Mouse (Mus musculus) adipocyte (in vitro differentiated cells): ENCODE measurements at regions not wholly inside any gene's neighbourhood (a gene's known extent, or its start where the extent isn't known, plus 50 kb on each side); places are given as distances from the start of the nearest gene placed in this dataset.

Experiments
- DNase-seq: peaks from one replicate; pipeline ENCODE4 v3.0.0-alpha.2; 2016; ENCODE audit warnings: low spot score

DNA sequence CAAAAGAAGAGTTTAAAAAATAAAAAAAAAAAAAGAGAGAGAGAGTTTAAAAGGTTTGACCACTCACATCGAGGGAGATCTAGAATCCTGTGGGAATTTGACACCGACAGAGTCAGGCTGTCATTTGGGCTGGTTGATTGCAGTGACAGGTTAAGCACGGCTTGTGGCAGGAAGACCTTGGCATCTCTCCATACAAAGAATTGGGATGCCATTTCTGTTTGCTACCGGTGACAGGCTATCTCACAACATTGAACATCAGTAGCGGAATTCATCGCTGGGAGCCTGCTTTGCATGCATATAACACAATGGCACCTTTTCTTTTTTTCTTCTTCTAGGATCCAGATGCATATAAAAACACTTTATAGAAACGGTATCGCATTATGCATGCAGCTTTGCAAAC is 53.7 kb upstream of the Gm26657 start:
- DNase-seq, result no peak

DNA sequence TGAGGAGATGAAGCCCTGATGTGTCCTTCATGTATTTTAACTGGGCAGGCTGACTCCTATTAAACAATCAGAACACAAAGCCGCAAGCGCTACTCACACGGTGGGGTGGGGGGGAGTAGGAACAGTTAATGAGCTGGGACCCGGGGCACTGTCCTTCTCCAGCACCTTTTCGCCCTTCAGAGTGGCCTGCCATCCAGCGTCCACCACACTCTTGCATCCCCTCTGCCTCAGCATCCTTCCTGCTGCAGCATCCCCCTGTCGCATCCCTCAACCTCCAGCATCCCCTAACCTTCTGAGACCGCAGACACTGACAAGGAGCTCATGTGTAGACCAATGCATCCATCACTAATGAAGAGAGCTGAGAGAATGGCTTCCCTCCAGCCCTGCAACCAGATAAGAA is 54.2 kb upstream of the Gm26657 start:
- no peak for DNase-seq

DNA sequence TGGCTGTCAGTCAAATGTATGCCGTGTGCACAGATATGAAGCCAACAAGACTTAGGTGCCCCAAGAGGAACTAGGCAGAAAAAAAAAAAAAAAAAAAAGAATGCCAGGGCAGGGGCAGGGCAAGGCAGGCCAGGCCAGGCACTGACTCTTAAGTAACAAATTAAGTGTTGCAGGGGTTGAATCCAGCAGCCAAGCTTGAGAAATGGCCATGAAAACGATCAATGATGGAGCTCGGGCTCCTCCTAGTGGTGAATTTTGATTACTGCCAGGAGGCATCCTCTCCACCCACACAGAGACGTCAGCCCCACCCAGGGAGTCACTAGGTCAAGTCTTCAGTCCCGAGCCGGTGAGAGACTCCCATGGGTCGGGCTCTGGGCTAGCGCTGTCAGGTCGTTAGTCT is 54.7 kb upstream of the Gm26657 start:
- peak; percentile 96 for DNase-seq

DNA sequence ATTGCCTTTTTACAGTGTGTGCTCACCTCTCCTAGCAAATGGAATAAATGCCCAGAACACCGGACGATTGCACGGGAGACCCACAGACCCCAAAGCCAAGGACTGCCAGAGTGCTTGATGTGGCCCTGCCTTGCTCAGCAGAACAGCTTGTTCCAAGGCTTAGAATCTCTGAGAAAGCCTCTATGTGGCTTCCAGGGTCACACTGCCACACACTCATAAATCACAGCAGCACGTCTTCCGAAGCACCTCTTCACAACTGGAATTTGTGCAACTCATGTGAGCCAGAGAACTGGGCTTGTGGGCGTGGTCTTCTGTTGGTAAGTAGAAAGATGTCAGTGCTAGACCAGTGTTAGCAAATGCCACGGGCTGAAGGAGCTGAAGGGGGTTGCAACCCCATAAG is 55.8 kb upstream of the Gm26657 start:
- DNase-seq, result no peak

DNA sequence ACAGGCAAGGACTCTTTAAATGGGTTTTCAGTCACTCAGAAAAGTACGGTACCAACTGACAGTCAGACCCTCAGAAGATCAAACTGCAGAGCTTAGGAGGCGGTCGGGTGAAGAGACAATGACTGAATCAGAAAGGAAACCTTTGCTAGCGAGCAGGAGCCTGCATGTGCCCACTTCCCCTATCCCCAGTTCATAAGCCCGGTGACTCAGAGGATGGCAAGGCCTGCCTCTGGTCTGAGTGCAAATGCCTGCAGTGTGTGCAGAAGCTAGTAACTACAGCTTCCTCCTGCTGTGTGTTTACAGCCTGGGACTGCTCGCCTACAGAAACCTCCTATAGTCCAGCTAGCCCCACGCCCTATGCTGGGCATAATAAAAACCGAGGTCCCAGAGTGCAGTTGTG is 58.7 kb upstream of the Gm26657 start:
- no peak for DNase-seq

DNA sequence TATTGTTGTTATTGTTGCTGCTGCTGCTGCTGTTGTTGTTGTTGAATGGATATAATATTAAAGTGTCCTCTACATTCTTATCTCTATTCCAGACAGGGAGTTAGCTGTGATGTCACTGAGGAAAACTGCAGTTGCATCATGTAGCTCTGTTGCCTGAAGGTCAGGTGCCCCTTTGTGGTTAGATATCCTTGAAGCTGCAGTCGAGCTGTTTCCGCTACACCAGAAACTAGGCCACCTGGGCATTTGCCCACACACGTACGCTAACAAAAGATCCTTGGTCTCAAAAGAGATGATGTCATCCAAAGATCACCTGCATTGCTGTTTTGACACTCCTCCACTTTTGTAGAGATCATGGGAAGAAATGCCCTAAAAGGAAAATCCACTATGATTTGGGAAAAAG is 66.0 kb upstream of the Gm26657 start:
- no peak for DNase-seq

DNA sequence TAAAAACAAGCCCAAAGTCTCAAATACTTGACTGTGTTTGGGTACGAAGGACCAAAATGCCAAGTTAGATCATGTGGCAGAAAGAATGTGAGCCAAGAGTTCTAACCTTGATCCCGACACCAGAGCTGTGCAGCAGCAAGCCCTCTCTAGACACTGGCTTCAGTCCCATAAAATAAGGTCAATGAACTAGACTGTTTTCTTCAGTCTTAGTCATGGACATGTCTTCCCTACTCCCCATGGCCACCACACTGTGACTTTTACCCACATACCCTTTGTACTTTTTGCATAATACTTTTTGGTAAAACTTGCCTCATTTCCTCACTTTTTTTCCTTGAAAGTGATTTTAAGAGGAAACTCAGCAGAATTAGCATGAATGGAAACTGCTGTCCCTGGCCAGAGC is 74.9 kb upstream of the Gm26657 start:
- DNase-seq, result peak; percentile 76

DNA sequence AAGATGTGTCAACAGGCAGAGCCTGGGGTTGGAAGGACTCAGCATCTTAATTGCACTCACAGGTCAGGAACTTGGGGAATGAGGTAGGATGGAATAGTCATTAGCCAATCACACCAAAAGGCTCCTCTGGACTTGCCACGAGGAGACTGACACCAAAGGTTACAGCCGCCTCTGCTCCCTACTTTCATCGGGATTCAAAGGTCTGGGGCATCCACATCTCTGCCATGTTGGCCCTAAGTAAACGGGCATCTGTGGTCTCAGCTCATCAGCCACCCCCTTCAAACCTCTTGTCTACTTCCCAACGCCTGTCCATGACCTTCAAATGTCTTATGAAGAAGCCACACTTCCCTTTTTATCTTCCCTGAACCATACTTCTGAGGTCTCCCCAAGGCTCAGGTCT is 78.1 kb upstream of the Gm26657 start:
- no peak for DNase-seq

DNA sequence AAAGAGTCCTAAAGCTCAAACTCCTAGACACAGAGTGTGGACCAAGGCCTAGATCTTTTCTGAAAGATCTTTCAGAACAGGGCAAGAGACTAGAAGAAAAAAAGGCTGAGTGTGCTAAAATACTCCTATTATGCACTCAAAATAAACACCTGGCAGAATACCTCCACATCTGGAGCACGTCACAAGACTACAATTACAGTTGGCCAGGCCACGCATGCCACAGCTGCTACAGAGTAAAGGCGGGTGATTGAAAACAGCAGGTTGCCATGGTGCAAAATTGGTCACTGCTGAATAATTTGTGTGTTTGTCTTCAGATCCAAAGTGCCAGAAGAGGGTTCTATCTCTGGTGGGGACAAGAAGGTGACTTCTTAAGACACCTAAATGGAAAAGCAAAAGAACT is 82.8 kb upstream of the Gm26657 start:
- no peak for DNase-seq

DNA sequence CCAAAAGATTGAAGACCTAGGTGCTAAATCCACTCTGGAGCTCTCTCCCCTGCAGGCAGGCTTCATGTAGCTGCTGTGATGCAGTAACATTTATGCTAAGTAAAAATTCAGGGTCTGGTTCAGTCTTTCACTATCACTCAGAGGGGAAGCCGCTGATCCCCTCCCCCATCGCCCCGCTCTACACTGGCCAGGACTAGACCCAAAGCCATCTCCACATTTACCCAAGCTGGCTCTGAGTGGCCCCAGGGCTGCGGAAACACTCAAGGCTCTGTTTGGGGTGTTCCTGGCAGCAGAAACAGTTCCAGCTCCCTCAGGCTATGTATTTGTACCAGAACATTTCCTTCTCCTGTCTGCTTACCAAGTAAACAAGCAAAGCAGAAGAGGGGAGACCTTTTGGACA is 85.5 kb upstream of the Gm26657 start:
- no peak for DNase-seq

DNA sequence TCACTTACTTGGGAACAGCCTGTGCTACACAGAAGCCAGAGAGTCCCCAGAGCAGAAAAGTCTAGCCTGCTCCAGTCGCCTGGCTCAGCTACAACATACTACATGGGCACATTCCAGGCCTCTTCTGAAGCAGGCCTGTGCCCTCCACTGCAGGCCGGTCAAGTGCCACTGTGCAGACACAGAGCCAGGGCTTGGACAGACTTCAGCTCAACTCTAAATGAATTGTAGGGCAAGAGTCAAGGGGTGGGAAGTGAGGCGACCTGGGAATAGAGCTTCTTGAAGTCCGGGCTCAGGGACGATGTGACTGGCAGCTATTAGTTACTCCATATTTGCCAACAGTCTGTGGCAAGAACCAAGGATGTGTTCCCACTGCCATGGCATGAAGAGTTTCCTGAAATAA is 87.1 kb upstream of the Gm26657 start:
- peak; percentile 90 for DNase-seq

DNA sequence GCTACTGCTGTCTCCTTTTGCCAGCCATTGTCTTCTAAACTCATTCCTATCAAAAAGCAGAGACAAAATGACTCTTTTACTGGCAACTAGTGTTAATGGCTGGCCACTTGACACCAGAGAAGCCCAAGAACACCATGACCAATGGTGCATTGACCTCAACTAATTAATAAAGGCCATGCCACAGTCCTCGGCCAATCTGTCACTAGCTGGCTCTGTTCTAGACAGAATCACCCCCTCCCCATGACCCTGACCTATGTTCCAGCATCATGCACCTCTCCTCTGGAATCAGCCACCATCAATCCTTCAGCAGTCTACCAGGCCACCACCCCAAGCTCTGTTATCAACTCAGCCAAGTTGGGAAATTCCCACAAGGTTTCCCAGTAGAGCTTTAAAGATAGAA is 90.1 kb upstream of the Gm26657 start:
- no peak for DNase-seq

DNA sequence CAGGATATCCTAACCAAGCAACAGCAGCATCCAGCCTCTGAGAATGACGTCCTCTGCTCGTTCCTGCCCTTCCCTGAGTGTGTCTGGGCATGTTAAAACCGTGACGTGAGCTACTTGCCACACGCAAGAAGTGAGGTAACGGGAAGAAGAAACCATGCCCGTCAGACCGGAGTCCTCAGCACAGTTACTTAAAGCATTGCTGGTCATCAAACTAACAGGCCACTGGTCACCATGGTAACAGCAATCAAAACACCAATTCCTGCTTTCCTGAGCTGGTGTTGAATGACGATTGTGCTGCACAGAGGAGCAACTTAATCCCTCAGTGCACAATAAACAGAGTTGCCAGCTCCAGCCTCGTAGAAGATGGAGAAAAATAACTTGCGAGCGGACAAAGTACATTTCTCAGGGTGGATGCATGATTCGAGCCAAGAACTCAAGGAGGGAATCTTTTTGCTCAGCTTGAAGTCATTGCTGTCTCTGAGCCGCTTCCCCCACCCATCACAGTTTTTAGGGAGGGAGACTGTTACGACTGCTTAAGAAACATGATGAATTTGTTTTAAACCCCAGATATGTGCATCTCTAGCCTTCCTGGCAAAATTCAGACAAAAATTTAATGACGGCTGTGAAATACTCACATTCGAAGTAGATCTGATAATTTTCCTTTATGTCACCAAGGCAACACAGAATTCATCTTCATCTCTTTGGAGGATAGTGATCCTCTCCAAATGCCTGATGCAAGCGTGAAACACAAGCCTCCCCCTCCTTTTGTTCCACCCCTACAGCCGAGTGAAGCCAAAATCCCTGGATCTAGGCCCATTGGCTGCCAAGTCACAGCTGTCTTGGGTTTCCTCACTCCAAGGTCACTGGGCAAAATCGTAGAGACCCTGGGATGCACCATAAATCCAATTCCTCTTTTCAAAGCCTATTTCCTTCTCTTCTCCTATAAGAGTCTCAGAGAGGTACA is 95.6 kb upstream of the Gm26657 start:
- peak; percentile 23 for DNase-seq

DNA sequence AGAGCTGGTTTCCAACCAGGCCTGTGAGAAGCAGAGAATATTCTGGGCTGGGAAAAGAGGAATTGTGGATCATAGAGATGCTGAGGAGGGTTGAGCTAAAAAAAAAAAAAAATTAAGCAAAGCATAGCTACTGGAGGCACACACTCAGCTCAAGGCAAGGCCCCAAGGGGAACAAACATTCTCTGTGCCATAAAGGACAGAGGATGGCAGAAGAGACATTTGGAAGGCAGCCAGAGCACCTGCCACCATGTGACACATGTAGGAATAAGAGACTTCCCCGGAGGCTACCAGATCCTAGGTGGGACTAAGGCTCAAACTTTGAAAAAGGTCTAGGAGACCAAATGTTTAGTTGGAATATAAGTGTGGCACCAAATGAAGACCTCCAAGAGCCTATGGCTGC is 96.4 kb upstream of the Gm26657 start:
- no peak for DNase-seq

DNA sequence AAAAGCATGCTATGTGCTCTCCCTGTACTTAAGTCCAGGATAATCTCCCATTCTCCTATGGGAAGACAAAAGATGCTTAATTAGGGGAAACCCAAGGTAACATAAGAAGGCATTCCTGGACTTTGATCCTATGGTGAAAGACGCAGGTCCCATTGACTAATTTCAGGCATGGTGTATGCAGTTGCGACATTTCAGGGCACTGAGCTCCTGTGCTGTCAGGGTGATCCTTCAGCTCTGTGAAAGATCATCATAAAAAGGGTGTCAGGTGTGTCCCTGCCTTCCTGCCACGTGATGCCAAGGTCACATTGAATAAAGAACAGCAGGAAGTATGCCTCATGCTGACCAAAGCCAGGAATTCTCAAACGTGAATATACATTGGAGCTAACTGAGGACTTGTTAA is 100.2 kb upstream of the Gm26657 start:
- no peak for DNase-seq

DNA sequence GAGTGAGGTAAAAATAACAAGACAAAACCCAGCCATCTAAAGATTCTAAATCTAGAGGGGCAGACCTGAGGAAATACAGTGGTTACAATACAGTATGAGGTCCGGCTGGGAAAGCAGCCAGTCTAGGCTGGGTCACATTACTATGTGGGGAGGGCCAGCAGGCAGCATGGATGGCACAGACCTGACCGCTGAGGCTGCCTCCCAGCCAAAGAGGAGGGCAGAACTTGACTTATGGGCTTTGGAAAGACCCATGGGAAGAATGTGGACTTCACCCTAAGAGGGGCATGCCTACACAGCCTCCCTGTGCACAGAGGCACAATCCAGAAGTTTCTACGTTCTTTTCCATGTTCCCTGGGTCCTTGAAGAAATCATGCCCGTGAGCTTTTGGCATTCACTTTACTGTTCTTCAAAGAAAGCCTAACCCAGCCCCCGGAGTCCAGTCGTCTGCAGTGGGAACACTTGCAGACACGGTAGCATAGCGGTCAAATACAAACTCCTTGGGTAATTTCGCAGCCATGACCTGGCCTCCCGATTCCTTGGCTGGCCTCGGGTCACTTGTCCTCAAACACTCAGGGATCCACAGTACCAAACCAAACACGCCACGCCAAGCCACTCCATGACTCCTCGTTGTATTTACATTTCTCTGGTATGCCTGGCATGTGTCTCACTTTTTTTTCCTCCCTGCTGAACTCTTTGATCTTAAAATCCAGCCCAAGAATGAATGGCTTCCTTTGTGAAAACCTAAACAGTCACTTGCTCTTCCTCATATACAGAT is 101.0 kb upstream of the Gm26657 start:
- no peak for DNase-seq

DNA sequence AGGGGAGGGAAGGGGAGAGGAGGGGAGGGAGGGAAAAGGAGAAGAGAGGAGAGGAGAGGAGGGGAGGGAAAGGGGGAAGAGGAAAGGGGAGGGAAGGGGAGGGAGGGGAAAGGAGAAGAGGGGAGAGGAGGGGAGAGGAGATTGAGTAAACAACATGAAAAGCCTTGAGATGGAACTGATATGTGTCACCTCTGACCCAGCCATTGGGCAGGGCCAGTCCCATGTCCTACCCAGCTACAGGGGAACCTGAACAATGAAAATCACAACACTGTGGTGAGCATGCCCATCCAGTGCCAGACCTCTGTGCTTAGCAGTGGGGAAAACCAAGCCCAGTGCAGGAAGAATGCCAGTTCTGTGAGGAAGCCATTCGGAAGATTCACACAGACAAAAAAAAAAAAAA is 103.6 kb upstream of the Gm26657 start:
- DNase-seq, result no peak

DNA sequence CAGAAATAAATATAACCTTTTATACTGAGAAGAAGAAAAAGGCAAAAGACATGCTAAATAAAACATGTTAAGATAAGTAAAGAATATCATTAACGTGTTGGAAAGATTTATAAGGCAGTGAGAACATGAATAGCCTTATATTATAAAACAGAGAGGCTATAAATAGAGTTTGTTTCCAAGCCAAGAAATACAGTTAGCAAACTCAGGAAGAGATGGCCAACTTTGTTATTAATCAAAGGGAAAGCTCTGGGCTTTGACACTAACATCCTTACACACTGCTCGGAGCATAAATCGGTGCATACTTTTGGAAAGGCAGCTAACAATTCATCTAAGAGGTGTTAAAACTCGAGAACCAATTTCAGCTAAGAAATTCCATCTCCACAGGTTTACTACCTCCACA is 106.3 kb upstream of the Gm26657 start:
- peak; percentile 33 for DNase-seq

DNA sequence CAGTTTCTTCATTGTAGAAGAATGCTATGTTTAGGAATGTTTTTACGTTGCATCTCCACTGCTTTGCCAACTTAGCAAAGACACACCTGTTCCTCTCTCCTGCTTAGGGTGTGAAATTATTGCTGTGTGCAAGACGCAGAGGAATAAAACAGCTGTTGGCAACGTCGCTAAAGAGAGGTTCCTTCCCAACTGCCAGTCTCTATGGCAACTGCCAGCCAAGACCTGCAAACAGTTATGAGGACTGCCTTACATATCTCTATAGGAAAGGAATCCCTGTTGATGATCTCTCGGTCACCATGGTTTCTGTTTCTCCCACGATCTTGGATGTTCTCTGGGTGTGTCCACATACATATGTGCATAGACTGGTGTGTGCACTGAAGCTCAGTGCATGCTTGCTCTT is 109.6 kb upstream of the Gm26657 start:
- DNase-seq, result no peak

DNA sequence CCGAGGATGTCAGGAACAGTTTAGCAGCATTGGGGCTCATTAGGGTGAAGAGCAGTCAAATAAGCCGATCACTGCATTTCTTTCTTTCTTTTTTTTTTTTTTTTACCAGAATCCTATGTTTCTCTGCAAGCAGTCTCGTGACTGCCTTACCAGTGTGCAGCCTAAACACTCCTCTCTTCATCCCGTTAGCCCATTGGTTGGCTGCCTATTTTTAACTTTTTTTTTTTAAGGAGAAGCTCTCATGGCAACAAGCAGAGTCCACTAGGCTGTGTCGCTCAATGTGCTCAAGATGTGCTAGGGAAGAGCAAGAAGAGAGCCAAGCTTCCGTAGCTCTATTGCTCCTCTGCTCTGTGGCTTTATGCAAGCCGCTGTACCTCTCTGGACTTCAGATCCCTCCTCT is 112.7 kb upstream of the Gm26657 start:
- DNase-seq, result no peak

DNA sequence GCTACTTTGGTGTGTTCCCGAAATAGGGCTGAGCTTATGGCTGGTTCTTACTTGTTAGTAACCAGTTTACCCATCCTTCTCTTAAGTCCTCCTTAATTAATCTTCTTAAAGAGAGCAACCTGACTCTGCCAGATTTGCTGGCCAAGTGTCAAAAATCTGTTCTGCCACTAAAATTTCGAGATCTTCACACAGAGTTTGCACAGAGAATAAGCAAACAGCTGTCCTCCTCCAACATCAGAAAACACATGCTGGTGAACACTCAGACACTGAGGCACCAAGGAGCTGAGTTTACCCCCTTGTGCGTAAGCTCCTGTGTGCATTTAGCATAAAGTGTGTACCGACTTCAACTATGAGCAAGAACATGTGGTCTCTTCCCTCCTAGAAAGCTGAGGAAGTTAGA is 118.1 kb upstream of the Gm26657 start:
- DNase-seq, result no peak

DNA sequence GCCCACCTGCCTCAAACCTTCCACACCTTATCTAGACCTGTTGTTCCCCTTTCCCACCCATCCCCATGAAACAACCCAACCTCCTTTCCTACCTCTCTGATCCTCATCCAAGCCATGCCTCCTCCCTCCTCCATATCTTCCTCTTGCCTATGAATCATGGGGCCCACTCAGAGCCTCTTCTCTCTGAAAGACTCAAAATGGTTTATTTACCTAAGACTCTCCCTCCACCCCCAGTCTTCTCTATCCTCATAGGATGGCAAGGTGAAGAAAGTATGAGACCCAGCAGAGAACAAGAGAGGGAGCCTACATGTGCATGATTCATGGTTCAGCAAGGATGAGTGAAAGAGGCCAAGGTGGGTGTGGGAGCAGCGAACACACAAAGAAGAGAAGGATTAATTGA is 118.5 kb upstream of the Gm26657 start:
- DNase-seq, result no peak

DNA sequence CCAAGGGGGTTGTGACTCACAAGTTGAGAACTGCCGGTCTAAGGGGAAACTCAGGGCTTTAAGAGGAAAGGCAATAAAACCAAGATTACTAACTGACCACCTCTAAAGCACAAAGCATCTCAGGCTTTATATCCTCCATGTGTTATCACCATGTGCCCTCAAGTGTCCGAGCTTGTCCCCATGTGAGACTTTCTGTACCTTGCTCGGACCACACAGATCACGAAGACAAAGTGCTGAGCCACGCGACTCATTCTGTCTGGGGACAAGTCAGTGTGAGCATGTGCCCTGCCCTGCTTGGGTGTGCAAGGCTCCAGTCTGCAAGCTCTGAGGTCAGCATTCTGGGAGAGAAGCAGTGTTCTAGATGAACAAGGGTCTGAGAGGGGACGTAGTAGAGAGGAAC is 119.2 kb upstream of the Gm26657 start:
- DNase-seq, result no peak
